Mouse (Mus musculus) layer of hippocampus, postnatal 36 days (tissue): Measurements from ENCODE around the gene Cdadc1. TPM values are rescaled to one million over a fixed set of nuclear protein-coding genes. Genes with fewer than 3 reads are reported as not detected.
A peak's percentile ranks its signal among the peaks of the same experiment; 100 is the strongest.
"Not testable (repeated sequence)": the region's sequence is repeated elsewhere in the genome, so short reads cannot be mapped to it uniquely, and the experiment has no call there.

ENCODE experiments used
- DNase-seq, 2 experiments: peaks; one replicate each; pipeline ENCODE4 v3.0.0; 2022
- total RNA-seq, 2 experiments: library from RNA; stranded (reverse); gene quantifications; 2 replicates each; pipeline ENCODE4 v1.2.3; 2021

Cdadc1 gene
- total RNA-seq: 10 to 100 TPM; 67.1 to 81.0 TPM

- DNase-seq: peak; percentile 96 to 98
These were observed at the start of gene Cdadc1 for GRCm38 (mm10) chr14:59597398-59598259. Gene Cdadc1, minus strand, starts transcription at chr14:59597959.

- no peak for DNase-seq
These were observed 49.3 kb upstream of the Cdadc1 start for GRCm38 (mm10) chr14:59646826-59647697.

- no peak for DNase-seq
These were observed 47.1 kb upstream of the Cdadc1 start for GRCm38 (mm10) chr14:59644896-59645295.

- no peak for DNase-seq
These were observed 46.4 kb upstream of the Cdadc1 start for GRCm38 (mm10) chr14:59644166-59644565.

- no peak for DNase-seq
These were observed 45.8 kb upstream of the Cdadc1 start for GRCm38 (mm10) chr14:59643582-59643981.

- DNase-seq: no peak
These were observed 44.1 kb upstream of the Cdadc1 start for GRCm38 (mm10) chr14:59641856-59642255.

- DNase-seq: no peak
These were observed 41.3 kb upstream of the Cdadc1 start for GRCm38 (mm10) chr14:59638906-59639703.

- no peak for DNase-seq
These were observed 36.2 kb upstream of the Cdadc1 start for GRCm38 (mm10) chr14:59633988-59634387.

GRCm38 (mm10) chr14:59633295-59633898 lies 35.6 kb upstream of the Cdadc1 start:
- no peak for DNase-seq

- DNase-seq: no peak
These were observed 34.3 kb upstream of the Cdadc1 start for GRCm38 (mm10) chr14:59632067-59632466.

GRCm38 (mm10) chr14:59630096-59630495 lies 32.3 kb upstream of the Cdadc1 start:
- DNase-seq: no peak

- no peak for DNase-seq
These were observed 31.5 kb upstream of the Cdadc1 start for GRCm38 (mm10) chr14:59629308-59629707.

GRCm38 (mm10) chr14:59627823-59628222 lies 30.1 kb upstream of the Cdadc1 start:
- DNase-seq: peak; percentile 24 to 29

GRCm38 (mm10) chr14:59627142-59627680 lies 29.5 kb upstream of the Cdadc1 start:
- DNase-seq: no peak

GRCm38 (mm10) chr14:59626711-59627110 lies 29.0 kb upstream of the Cdadc1 start:
- DNase-seq: no peak

GRCm38 (mm10) chr14:59625806-59626364 lies 28.1 kb upstream of the Cdadc1 start:
- DNase-seq: no peak

- DNase-seq: peak; percentile 47 to 54
These were observed 27.5 kb upstream of the Cdadc1 start, which contains the start of gene Shisa2 for GRCm38 (mm10) chr14:59625158-59625805. Gene Shisa2, plus strand, starts transcription at chr14:59625308.

- no peak for DNase-seq
These were observed 26.6 kb upstream of the Cdadc1 start for GRCm38 (mm10) chr14:59624326-59624885.

GRCm38 (mm10) chr14:59616802-59617201 lies 19.0 kb upstream of the Cdadc1 start:
- no peak for DNase-seq

GRCm38 (mm10) chr14:59614149-59614548 lies 16.4 kb upstream of the Cdadc1 start:
- DNase-seq: not testable (repeated sequence)
